Mouse (Mus musculus): Measurements from ENCODE around the gene Ankrd11. TPM values are rescaled to one million over a fixed set of nuclear protein-coding genes. Genes with fewer than 3 reads are reported as not detected.

The Ankrd11 gene
- polyA plus RNA-seq, 1 experiment from 2014 or later, result 43.9 TPM

GRCm38 (mm10) chr8:122931834-122932560, 110.1 kb downstream of the Ankrd11 start:
- Histone ChIP-seq H3K27ac (no peak overlapping the region), H3K9ac (no peak overlapping the region), H3K4me2 (no peak overlapping the region), H3K27me3 (replicated peaks) (no peaks in the 10 kb centered on the region), H3K4me1 (peaks cover 85% of the 10 kb centered on the region), H3K9me3 (replicated peaks) (no peaks in the 10 kb centered on the region), H3K4me3 (no peak overlapping the region), H3K36me3 (peaks cover 25% of the 10 kb centered on the region)
- 49% methylated on average over 3 of the region's 3 CpGs for WGBS (ENCODE audit: insufficient replicate concordance)
- no peak for ATAC-seq

- Histone ChIP-seq H3K9ac (no peak overlapping the region), H3K4me2 (no peak overlapping the region), H3K36me3 (peaks cover 28% of the 10 kb centered on the region), H3K9me3 (replicated peaks) (no peaks in the 10 kb centered on the region), H3K4me3 (no peak overlapping the region), H3K27me3 (replicated peaks) (no peaks in the 10 kb centered on the region), H3K4me1 (peaks cover 83% of the 10 kb centered on the region), H3K27ac (no peak overlapping the region)
- WGBS (ENCODE audit: insufficient replicate concordance), result 56% methylated on average over 7 of the region's 7 CpGs
- ATAC-seq, result no peak
Measured at GRCm38 (mm10) chr8:122928631-122929224, 113.3 kb downstream of the Ankrd11 start.

GRCm38 (mm10) chr8:122927841-122928240, 114.2 kb downstream of the Ankrd11 start:
- no peak overlapping the region for H3K4me3 ChIP-seq
- no peak overlapping the region for H3K27ac ChIP-seq
- peaks cover 83% of the 10 kb centered on the region for H3K4me1 ChIP-seq
- peaks cover 21% of the 10 kb centered on the region for H3K36me3 ChIP-seq
- H3K4me2 ChIP-seq, result no peak overlapping the region
- 79% methylated on average over 3 of the region's 3 CpGs for WGBS (ENCODE audit: insufficient replicate concordance)
- no peak for ATAC-seq
- H3K27me3 ChIP-seq (replicated peaks), result no peaks in the 10 kb centered on the region
- H3K9me3 ChIP-seq (replicated peaks), result no peaks in the 10 kb centered on the region
- no peak overlapping the region for H3K9ac ChIP-seq

GRCm38 (mm10) chr8:122926782-122927181, 115.3 kb downstream of the Ankrd11 start:
- no peak overlapping the region for H3K9ac ChIP-seq
- no peaks in the 10 kb centered on the region for H3K27me3 ChIP-seq (replicated peaks)
- 0 out of 2 replicates have a peak, but pooled peaks have one; percentile 42 for ATAC-seq
- H3K27ac ChIP-seq, result no peak overlapping the region
- H3K4me3 ChIP-seq, result no peak overlapping the region
- 77% methylated on average over 7 of the region's 7 CpGs for whole genome bisulfite sequencing (ENCODE audit: insufficient replicate concordance)
- H3K4me1 ChIP-seq, result peaks cover 81% of the 10 kb centered on the region
- H3K36me3 ChIP-seq, result peaks cover 21% of the 10 kb centered on the region
- H3K9me3 ChIP-seq (replicated peaks), result no peaks in the 10 kb centered on the region
- H3K4me2 ChIP-seq, result no peak overlapping the region

- WGBS (ENCODE audit: insufficient replicate concordance), result 86% methylated on average over 8 of the region's 8 CpGs
- peaks cover 21% of the 10 kb centered on the region for H3K36me3 ChIP-seq
- no peak overlapping the region for H3K4me3 ChIP-seq
- no peaks in the 10 kb centered on the region for H3K27me3 ChIP-seq (replicated peaks)
- no peak overlapping the region for H3K9ac ChIP-seq
- ATAC-seq, result no peak
- no peak overlapping the region for H3K27ac ChIP-seq
- no peaks in the 10 kb centered on the region for H3K9me3 ChIP-seq (replicated peaks)
- no peak overlapping the region for H3K4me2 ChIP-seq
- peaks cover 82% of the 10 kb centered on the region for H3K4me1 ChIP-seq
Measured at GRCm38 (mm10) chr8:122925939-122926722, 115.9 kb downstream of the Ankrd11 start.

GRCm38 (mm10) chr8:122924091-122924490, 118.0 kb downstream of the Ankrd11 start:
- no peaks in the 10 kb centered on the region for H3K27me3 ChIP-seq (replicated peaks)
- no peak overlapping the region for H3K4me2 ChIP-seq
- peaks cover 21% of the 10 kb centered on the region for H3K36me3 ChIP-seq
- WGBS (ENCODE audit: insufficient replicate concordance), result 51% methylated on average over 6 of the region's 6 CpGs
- H3K27ac ChIP-seq, result no peak overlapping the region
- H3K9me3 ChIP-seq (replicated peaks), result no peaks in the 10 kb centered on the region
- H3K9ac ChIP-seq, result no peak overlapping the region
- peaks cover 90% of the 10 kb centered on the region for H3K4me1 ChIP-seq
- no peak for ATAC-seq
- H3K4me3 ChIP-seq, result no peak overlapping the region

- Histone ChIP-seq H3K27ac (no peak overlapping the region), H3K4me3 (no peak overlapping the region), H3K9ac (no peak overlapping the region), H3K36me3 (peaks cover 17% of the 10 kb centered on the region), H3K9me3 (replicated peaks) (no peaks in the 10 kb centered on the region), H3K4me2 (no peak overlapping the region), H3K4me1 (peaks cover 90% of the 10 kb centered on the region), H3K27me3 (replicated peaks) (no peaks in the 10 kb centered on the region)
- no peak for ATAC-seq
- 49% methylated on average over 7 of the region's 7 CpGs for WGBS (ENCODE audit: insufficient replicate concordance)
Measured at GRCm38 (mm10) chr8:122923431-122924090, 118.5 kb downstream of the Ankrd11 start.

GRCm38 (mm10) chr8:122922945-122923344, 119.1 kb downstream of the Ankrd11 start:
- H3K27me3 ChIP-seq (replicated peaks), result no peaks in the 10 kb centered on the region
- no peak overlapping the region for H3K4me2 ChIP-seq
- peaks cover 11% of the 10 kb centered on the region for H3K36me3 ChIP-seq
- ATAC-seq, result no peak
- H3K4me1 ChIP-seq, result peaks cover 90% of the 10 kb centered on the region
- H3K4me3 ChIP-seq, result no peak overlapping the region
- WGBS (ENCODE audit: insufficient replicate concordance), result 68% methylated on average over 3 of the region's 3 CpGs
- H3K9ac ChIP-seq, result no peak overlapping the region
- no peak overlapping the region for H3K27ac ChIP-seq
- H3K9me3 ChIP-seq (replicated peaks), result no peaks in the 10 kb centered on the region

GRCm38 (mm10) chr8:122920890-122921289, 121.2 kb downstream of the Ankrd11 start:
- H3K9me3 ChIP-seq (replicated peaks), result no peaks in the 10 kb centered on the region
- 81% methylated on average over 7 of the region's 7 CpGs for WGBS (ENCODE audit: insufficient replicate concordance)
- H3K9ac ChIP-seq, result no peak overlapping the region
- no peak overlapping the region for H3K4me2 ChIP-seq
- no peak overlapping the region for H3K27ac ChIP-seq
- H3K36me3 ChIP-seq, result peaks cover 3% of the 10 kb centered on the region
- H3K4me3 ChIP-seq, result no peak overlapping the region
- no peaks in the 10 kb centered on the region for H3K27me3 ChIP-seq (replicated peaks)
- peaks cover 89% of the 10 kb centered on the region for H3K4me1 ChIP-seq
- no peak for ATAC-seq

GRCm38 (mm10) chr8:122918438-122919107, 123.5 kb downstream of the Ankrd11 start:
- H3K4me3 ChIP-seq, result no peak overlapping the region
- no peak for ATAC-seq
- 68% methylated on average over 7 of the region's 7 CpGs for WGBS (ENCODE audit: insufficient replicate concordance)
- H3K36me3 ChIP-seq, result peaks cover 25% of the 10 kb centered on the region
- H3K27ac ChIP-seq, result no peak overlapping the region; the same call in 1 of the 2 replicates
- peaks cover 68% of the 10 kb centered on the region for H3K4me1 ChIP-seq
- no peaks in the 10 kb centered on the region for H3K27me3 ChIP-seq (replicated peaks)
- 0 out of 2 replicates have a peak overlapping the region, but pooled peaks have one; percentile 13 for H3K4me2 ChIP-seq
- H3K9ac ChIP-seq, result no peak overlapping the region
- H3K9me3 ChIP-seq (replicated peaks), result no peaks in the 10 kb centered on the region

Measured in liver, embryonic 12.5 days (tissue).